Mouse (Mus musculus) small intestine, adult 2 months (tissue): ENCODE measurements around the gene G430095P16Rik. TPM values are rescaled to one million over a fixed set of nuclear protein-coding genes. Genes with fewer than 3 reads are reported as not detected.

Source experiments
- H3K27ac ChIP-seq: fragments of 200-500 bp; 2 replicates; pipeline ENCODE4 v1.5.1; 2012; ENCODE audit warnings: low read depth, low read length, control low read depth, inconsistent platforms; ENCODE audit not compliant: insufficient read depth
- H3K27me3 ChIP-seq: fragments of 200-500 bp; 2 replicates; pipeline ENCODE4 v1.6.1; 2012; ENCODE audit warnings: mild to moderate bottlenecking, moderate library complexity, low read length, inconsistent platforms; ENCODE audit not compliant: control insufficient read depth, insufficient read depth
- H3K36me3 ChIP-seq: fragments of 200-500 bp; 2 replicates; pipeline ENCODE4 v1.6.1; 2012; ENCODE audit warnings: mild to moderate bottlenecking, low read length, control low read depth, inconsistent platforms; ENCODE audit not compliant: control insufficient read depth, insufficient read depth
- H3K4me1 ChIP-seq: fragments of 200-500 bp; 2 replicates; pipeline ENCODE4 v1.6.1; 2012; ENCODE audit warnings: low read length, inconsistent platforms, mixed read lengths; ENCODE audit not compliant: control insufficient read depth, insufficient read depth, insufficient read length
- H3K4me3 ChIP-seq: fragments of 200-500 bp; 2 replicates; pipeline ENCODE4 v1.5.1; 2012; ENCODE audit warnings: low read depth, mild to moderate bottlenecking, control low read depth, inconsistent platforms, low read length, moderate library complexity
- CTCF ChIP-seq: fragments of 200-500 bp; IDR thresholded peaks from 2 replicates; pipeline ENCODE4 v1.5.1; 2012; ENCODE audit warnings: low read depth, mild to moderate bottlenecking, control low read depth, inconsistent platforms, low read length, moderate library complexity, mixed read lengths; ENCODE audit not compliant: insufficient replicate concordance, insufficient read length; ENCODE audit errors: extremely low read depth
- POLR2A ChIP-seq: fragments of 200-500 bp; IDR thresholded peaks from 2 replicates; pipeline ENCODE4 v1.6.1; 2012; ENCODE audit warnings: low read depth, mild to moderate bottlenecking, control low read depth, inconsistent platforms, low read length, moderate library complexity
- WGBS: fragments of 180-500 bp; shearing (Covaris S2); methylation state at CpG from one replicate; pipeline ENCODE4 v1.1.7; 2018; 5-methylcytosine and 5-hydroxymethylcytosine counted together
- polyA plus RNA-seq: library from polyadenylated mRNA; depleted of rRNA; stranded (reverse); fragments of >200 nt; gene quantifications from 2 replicates; pipeline ENCODE4 v1.2.3, GENCODE M21; 2012

Gene G430095P16Rik
- polyA plus RNA-seq, 1 experiment: 0.30 TPM

GRCm38 (mm10) chr8:84743517-84744420 is 21.0 kb downstream of the G430095P16Rik start:
- WGBS: 33% methylated on average over 17 of the region's 17 CpGs
- H3K4me3 ChIP-seq: no peak overlapping the region
- H3K27me3 ChIP-seq: no peaks in the 10 kb centered on the region
- no peak overlapping the region for H3K27ac ChIP-seq
- peaks cover 29% of the 10 kb centered on the region for H3K4me1 ChIP-seq
- no peaks in the 10 kb centered on the region for H3K36me3 ChIP-seq
- TF ChIP-seq CTCF (no peak), POLR2A (no peak)

GRCm38 (mm10) chr8:84745032-84745925 is 22.5 kb downstream of the G430095P16Rik start:
- no peaks in the 10 kb centered on the region for H3K36me3 ChIP-seq
- no peak for TF ChIP-seq POLR2A
- TF ChIP-seq CTCF: no peak
- H3K4me3 ChIP-seq: no peak overlapping the region
- WGBS: 43% methylated on average over 17 of the region's 17 CpGs
- no peak overlapping the region for H3K27ac ChIP-seq
- H3K27me3 ChIP-seq: no peaks in the 10 kb centered on the region
- peaks cover 29% of the 10 kb centered on the region for H3K4me1 ChIP-seq

GRCm38 (mm10) chr8:84749519-84749918 is 26.7 kb downstream of the G430095P16Rik start:
- Histone ChIP-seq H3K36me3 (no peaks in the 10 kb centered on the region), H3K4me1 (peaks cover 10% of the 10 kb centered on the region), H3K27me3 (no peaks in the 10 kb centered on the region), H3K27ac (no peak overlapping the region), H3K4me3 (no peak overlapping the region)
- TF ChIP-seq CTCF (no peak), POLR2A (no peak)
- whole genome bisulfite sequencing: 84% methylated on average over 16 of the region's 16 CpGs

DNA sequence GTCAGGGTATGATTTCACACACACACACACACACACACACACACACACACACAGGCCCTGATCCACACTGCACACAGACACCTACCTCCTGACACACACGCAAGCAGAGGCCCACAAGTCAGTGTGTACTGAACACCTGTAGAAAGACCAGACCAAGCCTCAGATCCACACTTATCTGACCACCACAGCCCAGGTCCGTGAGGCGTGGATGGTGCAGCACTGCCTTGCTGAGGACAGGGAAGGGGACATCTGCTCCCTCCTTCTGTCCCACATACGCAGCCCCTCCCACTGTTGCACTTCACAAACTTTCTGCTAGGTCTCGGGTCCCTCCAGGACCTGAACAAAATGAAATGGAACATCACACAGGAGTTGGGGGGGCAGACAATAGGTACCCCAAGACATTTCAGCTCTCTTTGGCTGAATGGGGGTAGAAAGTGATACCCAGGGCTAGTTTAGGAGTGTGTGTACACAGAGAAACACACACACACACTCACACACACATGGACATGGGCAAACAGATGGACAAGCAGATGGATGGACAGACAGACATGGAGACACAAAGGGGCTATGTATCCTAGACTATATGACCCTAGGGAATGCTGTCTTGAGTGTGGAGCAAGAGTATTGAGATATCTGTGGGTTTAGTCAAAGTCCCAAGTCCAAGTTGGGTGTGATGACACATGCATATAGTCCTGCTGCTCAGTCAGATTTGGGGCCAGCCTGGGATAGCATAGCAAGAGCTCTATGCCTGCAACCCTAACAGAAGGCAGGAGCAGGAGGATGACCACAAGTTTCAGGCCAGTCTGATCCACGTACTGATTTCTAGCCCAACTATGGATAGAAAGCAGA is 30.2 kb downstream of the G430095P16Rik start:
- WGBS: 89% methylated on average over 6 of the region's 6 CpGs
- no peak for TF ChIP-seq CTCF
- TF ChIP-seq POLR2A: no peak
- H3K27me3 ChIP-seq: no peaks in the 10 kb centered on the region
- no peaks in the 10 kb centered on the region for H3K36me3 ChIP-seq
- H3K4me1 ChIP-seq: no peaks in the 10 kb centered on the region; the same call in 1 of the 2 replicates
- no peak overlapping the region for H3K27ac ChIP-seq
- H3K4me3 ChIP-seq: no peak overlapping the region

GRCm38 (mm10) chr8:84757501-84757900 is 34.7 kb downstream of the G430095P16Rik start:
- Histone ChIP-seq H3K36me3 (no peaks in the 10 kb centered on the region), H3K4me1 (no peaks in the 10 kb centered on the region; the same call in 1 of the 2 replicates), H3K4me3 (no peak overlapping the region), H3K27ac (no peak overlapping the region), H3K27me3 (no peaks in the 10 kb centered on the region)
- TF ChIP-seq CTCF (no peak), POLR2A (no peak)
- 86% methylated on average over 5 of the region's 5 CpGs for WGBS

GRCm38 (mm10) chr8:84758308-84758707 is 35.5 kb downstream of the G430095P16Rik start:
- no peaks in the 10 kb centered on the region for H3K4me1 ChIP-seq
- no peak overlapping the region for H3K4me3 ChIP-seq
- TF ChIP-seq POLR2A: no peak
- no peak for TF ChIP-seq CTCF
- WGBS: 95% methylated on average over 3 of the region's 3 CpGs
- no peaks in the 10 kb centered on the region for H3K27me3 ChIP-seq
- no peaks in the 10 kb centered on the region for H3K36me3 ChIP-seq
- no peak overlapping the region for H3K27ac ChIP-seq
